Comparison of ENCODE assay signal across 8 mouse cellular contexts in genomic region chr1:167289567-167290262, GRCm38 (mm10). TPM values are rescaled to one million over a fixed set of nuclear protein-coding genes. Genes with fewer than 3 reads are reported as not detected.
DNase-seq lines count a peak whose midpoint lies in the region; ATAC-seq and TF ChIP-seq lines count a peak whose summit lies in the region.

No protein-coding gene starts in this region.

- peaks cover 20% of the 10 kb centered on the region for H3K27me3 ChIP-seq in E14TG2a.4 (ENCODE audit: insufficient read depth, low read length)
- H3K27me3 ChIP-seq in forebrain, embryonic 12.5 days = no peaks in the 10 kb centered on the region
- 0 out of 2 replicates have a peak, but pooled peaks cover 3% of the 10 kb centered on the region for H3K27me3 ChIP-seq in liver, postnatal 0 days (ENCODE audit: insufficient read depth, low read length)

- H3K9ac ChIP-seq in forebrain, embryonic 12.5 days = 0 out of 2 replicates have a peak overlapping the region, but pooled peaks have one; percentile 21
- H3K9ac ChIP-seq in liver, postnatal 0 days (replicated peaks) = no peak overlapping the region

- no peak for DNase-seq in frontal cortex, postnatal 25 days (ENCODE audit: low spot score in 2 of 2)
- DNase-seq in liver, postnatal 0 days = no peak
- no peak for DNase-seq in left cerebral cortex, adult 8-10 months (ENCODE audit: low spot score in 2 of 2)
- DNase-seq in right cerebral cortex, postnatal 36 days (ENCODE audit: low spot score in 2 of 2) = no peak

- H3K36me3 ChIP-seq in E14TG2a.4 (ENCODE audit: insufficient read depth, low read length) = no peaks in the 10 kb centered on the region
- H3K36me3 ChIP-seq in forebrain, embryonic 12.5 days (replicated peaks) = no peaks in the 10 kb centered on the region
- H3K36me3 ChIP-seq in liver, postnatal 0 days (replicated peaks; ENCODE audit: insufficient read depth, low read length) = no peaks in the 10 kb centered on the region

- 5% methylated on average over 11 of the region's 11 CpGs for WGBS in forebrain, embryonic 12.5 days
- WGBS in liver, postnatal 0 days (ENCODE audit: insufficient replicate concordance) = 33% methylated on average over 11 of the region's 11 CpGs

- no peaks in the 10 kb centered on the region for H3K9me3 ChIP-seq in E14TG2a.4 (ENCODE audit: low read length)
- H3K9me3 ChIP-seq in forebrain, embryonic 12.5 days = no peaks in the 10 kb centered on the region
- no peaks in the 10 kb centered on the region for H3K9me3 ChIP-seq in liver, postnatal 0 days (ENCODE audit: low read length)

- peak overlapping the region; percentile 49 for H3K4me3 ChIP-seq in E14TG2a.4 (replicated peaks; ENCODE audit: low read length)
- no peak overlapping the region for H3K4me3 ChIP-seq in forebrain, embryonic 12.5 days (replicated peaks)
- H3K4me3 ChIP-seq in liver, postnatal 0 days (ENCODE audit: low read depth, low read length) = no peak overlapping the region

- peak overlapping the region; percentile 24 for H3K4me2 ChIP-seq in forebrain, embryonic 12.5 days
- 0 out of 2 replicates have a peak overlapping the region, but pooled peaks have one; percentile 52 for H3K4me2 ChIP-seq in liver, postnatal 0 days (ENCODE audit: low read depth, low read length)

- ATAC-seq in frontal cortex, adult (ENCODE audit: low TSS enrichment) = peak; percentile 48
- peak; percentile 57; the same call in 1 of the 2 replicates for ATAC-seq in forebrain, embryonic 12.5 days (ENCODE audit: low FRiP score)
- ATAC-seq in liver, postnatal 0 days = no peak
- ATAC-seq in inflammation-experienced regulatory T-cells, adult 6 months = no peak

- no peak for TF ChIP-seq CTCF in E14TG2a.4 (conservative IDR thresholded peaks at IDR 0.05; ENCODE audit: low read length)
- no peak for TF ChIP-seq CTCF in liver, postnatal 0 days (IDR thresholded peaks at IDR 0.05; ENCODE audit: low read depth)

- H3K27ac ChIP-seq in forebrain, embryonic 12.5 days = no peak overlapping the region
- H3K27ac ChIP-seq in liver, postnatal 0 days (ENCODE audit: low read depth) = peak overlapping the region; percentile 89; the same call in 1 of the 2 replicates

- TF ChIP-seq EP300 in liver, postnatal 0 days (IDR thresholded peaks at IDR 0.05; ENCODE audit: low read depth) = no peak

- H3K4me1 ChIP-seq in E14TG2a.4 (replicated peaks; ENCODE audit: low read depth, low read length) = peaks cover 83% of the 10 kb centered on the region
- H3K4me1 ChIP-seq in forebrain, embryonic 12.5 days = peaks cover 27% of the 10 kb centered on the region
- peaks cover 24% of the 10 kb centered on the region for H3K4me1 ChIP-seq in liver, postnatal 0 days (ENCODE audit: insufficient read depth)

RNA-seq across cellular contexts. Expression of gene Uck2, which starts 4.6 kb away (rescaled TPM):
- polyA plus RNA-seq in forebrain, embryonic 12.5 days (2016; fragmentation: Nextera tagmentation; extraction: Ambion mirVana) = 119 and 123 TPM in 2 replicates
- polyA plus RNA-seq in liver, postnatal 0 days (2015; fragmentation: Nextera tagmentation; extraction: Ambion mirVana) = 18.6 and 20.9 TPM in 2 replicates
- total RNA-seq in left cerebral cortex, adult 8-10 months (2022) = 10 to 100 TPM; 25.8 to 33.4 (median 29.2) TPM
- polyA plus RNA-seq in inflammation-experienced regulatory T-cells, adult 6 months (2017; shearing (Covaris generic)) = 10 to 100 TPM; 22.3 to 28.8 (median 23.2) TPM

RNA-seq across cellular contexts. Expression of gene Tmco1, which starts 18.5 kb away (rescaled TPM):
- 68.3 and 70.9 TPM in 2 replicates for polyA plus RNA-seq in forebrain, embryonic 12.5 days (2016; fragmentation: Nextera tagmentation; extraction: Ambion mirVana)
- 54.6 and 57.6 TPM in 2 replicates for polyA plus RNA-seq in liver, postnatal 0 days (2015; fragmentation: Nextera tagmentation; extraction: Ambion mirVana)
- total RNA-seq in left cerebral cortex, adult 8-10 months (2022) = 10 to 100 TPM; 50.9 to 56.1 (median 53.0) TPM
- polyA plus RNA-seq in inflammation-experienced regulatory T-cells, adult 6 months (2017; shearing (Covaris generic)) = 100 to 1,000 TPM; 100 to 124 (median 106) TPM

Comparison
In these comparisons a context has a peak if more than half of its experiments do, and no peak if none do; other contexts are left out.
1. ATAC-seq: peak in frontal cortex, adult (single experiment) and forebrain, embryonic 12.5 days (single experiment); none in liver, postnatal 0 days (single experiment) and inflammation-experienced regulatory T-cells, adult 6 months (single experiment).